Mouse (Mus musculus) CH12F3 (cell line): Measurements from ENCODE around the gene Mrm2.
"Not testable (repeated sequence)": the region's sequence is repeated elsewhere in the genome, so short reads cannot be mapped to it uniquely, and the experiment has no call there.

Source experiments
- in situ Hi-C: fragments of 300-500 bp; cut with MboI; formaldehyde crosslinking; loops from 2 replicates; pipeline ENCODE4 v1.14.3; 2020; ENCODE audit warnings: low sequenced_read_pairs

Gene Mrm2

GRCm38 (mm10) chr5:140331615-140332512 is at the start of gene Mrm2:
Gene Mrm2, minus strand, starts transcription at chr5:140331898.
- in situ Hi-C loops, result no loop called here

- in situ Hi-C loops, result no loop called here
Observed at GRCm38 (mm10) chr5:140381156-140381555, 49.5 kb upstream of the Mrm2 start.

GRCm38 (mm10) chr5:140379299-140379698 is 47.6 kb upstream of the Mrm2 start:
- in situ Hi-C loops, result no loop called here

- in situ Hi-C loops, result no loop called here
Observed at GRCm38 (mm10) chr5:140378121-140378853, 46.6 kb upstream of the Mrm2 start.

GRCm38 (mm10) chr5:140375249-140375829 is 43.6 kb upstream of the Mrm2 start:
- in situ Hi-C loops, result no loop called here

GRCm38 (mm10) chr5:140374226-140374625 is 42.5 kb upstream of the Mrm2 start:
- in situ Hi-C loops, result no loop called here

GRCm38 (mm10) chr5:140373711-140374110 is 42.0 kb upstream of the Mrm2 start:
- in situ Hi-C loops, result no loop called here

- in situ Hi-C loops, result no loop called here
Observed at GRCm38 (mm10) chr5:140371671-140372070, 40.0 kb upstream of the Mrm2 start.

- in situ Hi-C loops, result no loop called here
Observed at GRCm38 (mm10) chr5:140370446-140371254, 39.0 kb upstream of the Mrm2 start.

GRCm38 (mm10) chr5:140369466-140369865 is 37.8 kb upstream of the Mrm2 start:
- in situ Hi-C loops, result no loop called here

GRCm38 (mm10) chr5:140368926-140369325 is 37.2 kb upstream of the Mrm2 start:
- in situ Hi-C loops, result no loop called here

- in situ Hi-C loops, result not testable (repeated sequence)
Observed at GRCm38 (mm10) chr5:140368126-140368525, 36.4 kb upstream of the Mrm2 start.

GRCm38 (mm10) chr5:140364415-140364814 is 32.7 kb upstream of the Mrm2 start:
- in situ Hi-C loops, result no loop called here

- in situ Hi-C loops, result no loop called here
Observed at GRCm38 (mm10) chr5:140359930-140360674, 28.4 kb upstream of the Mrm2 start.

- in situ Hi-C loops, result no loop called here
Observed at GRCm38 (mm10) chr5:140357466-140357865, 25.8 kb upstream of the Mrm2 start.

- in situ Hi-C loops, result no loop called here
Observed at GRCm38 (mm10) chr5:140355934-140356333, 24.2 kb upstream of the Mrm2 start.

- in situ Hi-C loops, result no loop called here
Observed at GRCm38 (mm10) chr5:140352352-140352751, 20.7 kb upstream of the Mrm2 start.

- in situ Hi-C loops, result no loop called here
Observed at GRCm38 (mm10) chr5:140350731-140351497, 19.2 kb upstream of the Mrm2 start.

GRCm38 (mm10) chr5:140349882-140350281 is 18.2 kb upstream of the Mrm2 start:
- in situ Hi-C loops, result loop anchor here (10.0 kb wide), 1 partner anchor 45 kb away; no protein-coding TSS in a partner anchor
